Mouse (Mus musculus): ENCODE measurements at regions not wholly inside any gene's neighbourhood (a gene's known extent, or its start where the extent isn't known, plus 50 kb on each side); places are given as distances from the start of the nearest gene placed in this dataset.

DNA sequence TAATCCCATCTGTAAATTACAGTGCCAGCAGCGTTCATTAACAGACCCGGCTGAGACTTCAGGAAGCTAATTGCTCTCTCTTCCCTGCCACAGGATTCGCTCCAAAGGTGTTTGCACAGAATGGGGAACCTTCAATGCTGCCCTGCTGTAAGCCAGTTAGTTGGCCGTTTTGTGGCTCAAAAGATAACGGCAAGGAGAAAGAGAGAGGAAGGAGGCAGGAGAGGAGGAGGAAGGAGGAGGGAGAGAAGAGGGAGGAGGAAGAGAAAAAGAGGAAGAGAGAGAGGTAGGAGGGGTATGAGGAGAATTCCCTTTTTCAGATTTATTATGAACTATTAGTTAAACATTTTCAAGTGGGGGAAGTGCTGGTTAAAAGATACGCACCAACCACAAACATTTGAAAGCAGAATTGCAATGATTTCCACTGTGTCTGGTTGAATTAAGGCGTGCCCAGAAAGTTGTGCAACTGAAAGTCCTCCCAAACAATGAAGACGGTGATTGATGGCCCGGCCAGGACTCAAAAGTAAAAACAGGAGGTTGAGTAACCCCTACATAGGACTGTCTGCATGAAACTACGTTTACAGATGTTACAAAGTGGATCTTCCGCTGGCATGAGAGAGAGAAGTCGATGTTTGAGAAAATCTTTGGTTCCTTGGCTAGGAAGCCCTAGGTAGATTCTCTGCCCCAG lies 273.6 kb downstream of the Mreg start:
- no peak for ATAC-seq (replicated peaks)
- H3K36me3 ChIP-seq = no peaks in the 10 kb centered on the region
- 60% methylated on average over 12 of the region's 12 CpGs for WGBS

DNA sequence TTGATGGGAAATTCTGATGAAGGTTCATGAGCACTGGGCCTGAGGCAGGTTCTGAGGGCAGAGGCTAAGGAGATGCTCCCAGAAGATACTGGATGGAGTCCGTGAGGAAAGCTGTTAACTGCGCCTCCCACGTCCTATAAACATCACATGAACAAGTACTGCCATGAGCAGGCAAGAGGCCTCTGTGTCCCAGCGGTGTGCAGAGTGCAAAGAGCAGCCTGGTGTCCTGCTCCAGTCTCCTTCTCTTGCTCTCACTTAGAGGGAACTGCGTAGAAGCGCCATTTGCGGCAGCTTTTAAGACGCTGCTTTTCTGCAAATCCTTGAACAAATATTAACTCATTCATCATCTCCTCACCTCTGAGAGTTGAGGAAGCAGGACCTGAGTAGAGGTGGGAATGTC lies 274.2 kb downstream of the Mreg start:
- 0 out of 2 replicates have a peak, but pooled peaks cover 3% of the 10 kb centered on the region for H3K4me1 ChIP-seq
- H3K27me3 ChIP-seq = no peaks in the 10 kb centered on the region
- no peak overlapping the region for H3K27ac ChIP-seq (replicated peaks)
- H3K36me3 ChIP-seq = no peaks in the 10 kb centered on the region
- WGBS = 73% methylated on average over 8 of the region's 8 CpGs
- H3K9me3 ChIP-seq = no peaks in the 10 kb centered on the region
- H3K4me2 ChIP-seq (replicated peaks) = no peak overlapping the region
- no peak overlapping the region for H3K9ac ChIP-seq (replicated peaks)
- H3K4me3 ChIP-seq = no peak overlapping the region
- no peak for ATAC-seq (replicated peaks)

More for the DNA sequence above, 273.6 kb downstream of the Mreg start:
- H3K4me1 ChIP-seq = 0 out of 2 replicates have a peak, but pooled peaks cover 3% of the 10 kb centered on the region
- no peak overlapping the region for H3K9ac ChIP-seq (replicated peaks)
- H3K27ac ChIP-seq (replicated peaks) = no peak overlapping the region
- H3K27me3 ChIP-seq = no peaks in the 10 kb centered on the region
- no peak overlapping the region for H3K4me2 ChIP-seq (replicated peaks)
- no peaks in the 10 kb centered on the region for H3K9me3 ChIP-seq
- H3K4me3 ChIP-seq = no peak overlapping the region

DNA sequence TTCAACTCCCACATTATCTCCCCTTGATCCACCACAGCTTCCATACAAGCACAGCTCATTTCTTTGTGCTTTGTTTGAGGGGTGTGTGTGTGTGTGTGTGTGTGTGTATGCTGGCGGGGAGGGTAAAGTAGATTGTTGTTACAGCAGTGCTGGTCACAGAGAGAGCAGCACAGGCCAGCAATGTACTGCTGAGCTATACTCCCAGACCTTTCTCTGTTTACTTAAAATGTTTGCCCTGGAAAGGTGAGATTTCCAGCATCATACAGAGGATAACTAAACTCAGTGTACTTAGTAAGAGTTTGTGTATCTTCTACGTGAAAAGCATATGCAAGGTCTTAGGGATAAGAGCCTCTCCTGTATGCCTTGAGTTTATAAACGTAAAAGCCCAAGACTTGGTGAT lies 274.9 kb downstream of the Mreg start:
- no peak overlapping the region for H3K27ac ChIP-seq (replicated peaks)
- no peak overlapping the region for H3K9ac ChIP-seq (replicated peaks)
- H3K9me3 ChIP-seq = no peaks in the 10 kb centered on the region
- ATAC-seq (replicated peaks) = no peak
- no peak overlapping the region for H3K4me3 ChIP-seq
- 83% methylated on average over 3 of the region's 3 CpGs for WGBS
- H3K36me3 ChIP-seq = no peaks in the 10 kb centered on the region
- H3K4me2 ChIP-seq (replicated peaks) = no peak overlapping the region
- H3K27me3 ChIP-seq = no peaks in the 10 kb centered on the region
- H3K4me1 ChIP-seq = 0 out of 2 replicates have a peak, but pooled peaks cover 3% of the 10 kb centered on the region

DNA sequence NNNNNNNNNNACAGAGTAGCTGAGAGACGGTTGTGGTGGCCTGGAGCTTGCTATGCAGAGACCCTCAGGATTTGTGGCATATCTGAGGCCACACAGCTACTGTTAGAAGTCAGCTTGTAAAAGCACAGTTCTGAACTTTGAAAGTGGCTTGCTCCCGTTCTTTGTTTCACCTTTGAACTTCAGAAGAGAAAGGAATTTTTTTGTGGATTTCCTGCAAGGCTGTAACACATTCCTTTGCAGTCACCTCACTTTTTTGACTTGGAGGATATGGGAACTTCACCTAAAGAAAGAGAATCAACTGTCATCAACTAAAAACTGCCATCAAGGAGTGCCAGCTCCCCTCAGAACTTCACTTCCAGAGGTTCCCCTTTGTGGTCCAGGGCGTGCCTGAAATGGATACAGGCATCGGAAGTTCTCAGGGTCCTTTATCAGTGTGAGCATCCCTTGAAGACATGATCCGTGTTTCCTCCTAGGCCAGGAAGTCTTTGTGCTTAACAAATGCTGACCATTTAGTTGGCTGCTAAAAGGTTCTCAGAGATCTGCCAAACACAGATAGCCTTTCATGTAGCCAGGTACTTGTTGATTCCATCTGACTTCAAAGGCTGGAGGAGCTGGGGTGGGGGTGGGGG lies 275.5 kb downstream of the Mreg start:
- no peak for ATAC-seq (replicated peaks)
- Histone ChIP-seq H3K4me2 (replicated peaks) (no peak overlapping the region), H3K27me3 (no peaks in the 10 kb centered on the region), H3K4me1 (0 out of 2 replicates have a peak, but pooled peaks cover 2% of the 10 kb centered on the region), H3K27ac (replicated peaks) (no peak overlapping the region), H3K36me3 (no peaks in the 10 kb centered on the region), H3K9ac (replicated peaks) (no peak overlapping the region), H3K9me3 (no peaks in the 10 kb centered on the region), H3K4me3 (no peak overlapping the region)
- 75% methylated on average over 5 of the region's 5 CpGs for WGBS

DNA sequence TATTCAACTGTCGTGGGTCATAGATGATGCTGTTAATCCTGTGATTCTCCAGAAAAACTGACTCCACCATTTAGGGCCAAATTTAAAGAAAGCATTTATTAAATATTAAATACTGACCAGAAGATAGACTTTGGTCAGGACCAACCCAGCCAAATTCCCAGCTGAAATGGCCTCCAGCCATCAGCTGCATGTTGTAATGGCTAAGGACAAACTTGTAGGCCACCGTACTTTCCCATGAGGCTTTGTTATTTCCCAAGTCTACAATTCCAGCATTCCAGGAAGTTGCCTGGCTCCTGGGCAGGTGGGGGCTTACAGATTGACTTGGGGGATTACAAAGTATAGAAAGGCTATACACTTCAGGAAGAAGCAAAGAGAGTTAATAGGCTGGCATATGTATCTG lies 272.5 kb upstream of the Fn1 start:
- ATAC-seq (replicated peaks) = no peak
- Histone ChIP-seq H3K9me3 (no peaks in the 10 kb centered on the region), H3K4me2 (replicated peaks) (no peak overlapping the region), H3K4me1 (no peaks in the 10 kb centered on the region), H3K27ac (replicated peaks) (no peak overlapping the region), H3K4me3 (no peak overlapping the region), H3K36me3 (no peaks in the 10 kb centered on the region), H3K27me3 (no peaks in the 10 kb centered on the region), H3K9ac (replicated peaks) (no peak overlapping the region)
- 87% methylated on average over 2 of the region's 2 CpGs for WGBS

DNA sequence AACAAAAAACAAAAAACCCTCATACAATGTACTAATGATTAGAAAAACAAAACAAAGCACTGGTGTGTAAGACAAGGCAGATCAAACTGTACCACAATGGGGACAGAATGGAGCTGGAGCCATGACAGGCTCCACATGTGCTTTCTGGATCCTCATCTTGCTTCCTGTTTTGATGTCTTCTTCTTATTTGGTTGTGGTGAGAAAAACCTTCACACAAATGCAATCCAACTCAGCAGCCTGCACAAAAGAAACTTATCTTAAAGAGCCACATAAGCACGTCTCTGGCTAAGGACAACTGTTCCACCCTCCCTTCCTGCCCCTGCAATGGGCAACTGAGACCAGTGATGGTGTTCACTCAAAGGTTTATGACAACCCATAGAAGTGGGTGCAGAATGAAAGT lies 271.9 kb upstream of the Fn1 start:
- H3K9me3 ChIP-seq = no peaks in the 10 kb centered on the region
- ATAC-seq (replicated peaks) = no peak
- no peak overlapping the region for H3K9ac ChIP-seq (replicated peaks)
- WGBS = 69% methylated on average over 1 of the region's 1 CpGs
- no peak overlapping the region for H3K27ac ChIP-seq (replicated peaks)
- no peaks in the 10 kb centered on the region for H3K36me3 ChIP-seq
- H3K4me1 ChIP-seq = no peaks in the 10 kb centered on the region
- H3K27me3 ChIP-seq = no peaks in the 10 kb centered on the region
- H3K4me2 ChIP-seq (replicated peaks) = no peak overlapping the region
- H3K4me3 ChIP-seq = no peak overlapping the region

DNA sequence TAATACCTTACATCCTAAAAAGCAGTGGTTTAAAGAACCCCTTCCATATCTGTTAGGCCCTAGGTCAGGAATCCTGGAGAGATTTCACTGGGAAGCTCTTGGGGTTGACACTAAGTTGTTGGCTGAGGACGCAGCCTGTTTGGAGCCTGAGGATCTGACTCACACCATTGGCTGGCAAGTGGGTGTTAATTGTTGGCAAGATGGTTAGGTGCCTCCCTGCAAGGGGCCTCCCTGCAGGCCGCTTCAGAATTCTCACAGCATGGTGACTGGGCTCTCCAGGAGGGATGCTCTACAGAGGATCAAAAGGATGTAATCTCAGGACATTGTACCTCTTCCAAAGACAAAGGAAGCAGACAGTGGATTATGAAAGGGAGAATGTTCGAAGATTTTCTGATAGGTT lies 270.7 kb upstream of the Fn1 start:
- no peak overlapping the region for H3K4me3 ChIP-seq
- H3K4me1 ChIP-seq = no peaks in the 10 kb centered on the region
- no peaks in the 10 kb centered on the region for H3K9me3 ChIP-seq
- H3K27ac ChIP-seq (replicated peaks) = no peak overlapping the region
- WGBS = 37% methylated on average over 3 of the region's 3 CpGs
- no peaks in the 10 kb centered on the region for H3K27me3 ChIP-seq
- no peak overlapping the region for H3K4me2 ChIP-seq (replicated peaks)
- no peak overlapping the region for H3K9ac ChIP-seq (replicated peaks)
- no peak for ATAC-seq (replicated peaks)
- H3K36me3 ChIP-seq = no peaks in the 10 kb centered on the region

DNA sequence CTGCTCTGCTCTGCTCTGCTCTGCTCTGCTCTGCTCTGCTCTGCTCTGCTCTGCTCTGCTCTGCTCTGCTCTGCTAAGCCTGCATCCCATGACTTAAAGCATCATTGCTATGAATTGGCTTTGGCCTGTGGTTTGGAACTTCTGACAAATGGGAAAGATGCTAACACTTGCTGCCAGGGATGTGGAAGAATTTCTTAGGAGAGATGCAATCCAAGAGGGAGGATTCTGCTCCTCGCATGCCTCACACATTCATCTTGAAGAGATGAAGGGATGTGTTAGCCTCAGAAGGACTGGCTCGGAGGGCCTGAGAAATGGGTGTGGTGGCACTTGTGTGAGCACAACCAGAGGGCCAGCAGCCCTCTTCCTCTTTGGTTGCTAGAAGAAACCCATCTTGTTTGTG lies 268.5 kb upstream of the Fn1 start:
- no peaks in the 10 kb centered on the region for H3K9me3 ChIP-seq
- no peak overlapping the region for H3K9ac ChIP-seq (replicated peaks)
- H3K36me3 ChIP-seq = no peaks in the 10 kb centered on the region
- H3K27me3 ChIP-seq = no peaks in the 10 kb centered on the region
- 88% methylated on average over 2 of the region's 2 CpGs for WGBS
- H3K4me3 ChIP-seq = no peak overlapping the region
- no peaks in the 10 kb centered on the region for H3K4me1 ChIP-seq
- H3K4me2 ChIP-seq (replicated peaks) = no peak overlapping the region
- no peak overlapping the region for H3K27ac ChIP-seq (replicated peaks)
- no peak for ATAC-seq (replicated peaks)

DNA sequence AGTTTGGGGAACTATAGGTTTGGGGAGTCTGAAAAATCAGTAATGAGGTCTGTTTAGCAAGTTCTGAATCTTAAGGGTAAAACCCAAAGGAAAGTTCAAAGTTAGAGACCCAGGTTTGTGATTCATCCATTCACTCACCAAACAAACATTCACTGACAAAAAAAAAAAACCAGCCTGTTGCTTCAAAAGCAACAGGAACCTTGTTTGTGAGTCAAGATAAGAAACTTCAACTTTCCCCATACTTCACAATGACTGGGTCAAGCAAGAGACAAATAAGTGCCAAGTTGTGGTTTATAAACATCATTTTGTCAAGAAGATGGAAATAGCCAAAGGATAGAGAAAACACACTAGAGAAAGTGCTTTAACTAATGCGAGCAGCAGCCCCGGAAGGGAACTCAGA lies 266.9 kb upstream of the Fn1 start:
- H3K4me1 ChIP-seq = no peaks in the 10 kb centered on the region
- no peak for ATAC-seq (replicated peaks)
- no peak overlapping the region for H3K9ac ChIP-seq (replicated peaks)
- H3K4me2 ChIP-seq (replicated peaks) = no peak overlapping the region
- no peaks in the 10 kb centered on the region for H3K9me3 ChIP-seq
- no peaks in the 10 kb centered on the region for H3K27me3 ChIP-seq
- H3K36me3 ChIP-seq = no peaks in the 10 kb centered on the region
- no peak overlapping the region for H3K4me3 ChIP-seq
- WGBS = 85% methylated on average over 2 of the region's 2 CpGs
- no peak overlapping the region for H3K27ac ChIP-seq (replicated peaks)

DNA sequence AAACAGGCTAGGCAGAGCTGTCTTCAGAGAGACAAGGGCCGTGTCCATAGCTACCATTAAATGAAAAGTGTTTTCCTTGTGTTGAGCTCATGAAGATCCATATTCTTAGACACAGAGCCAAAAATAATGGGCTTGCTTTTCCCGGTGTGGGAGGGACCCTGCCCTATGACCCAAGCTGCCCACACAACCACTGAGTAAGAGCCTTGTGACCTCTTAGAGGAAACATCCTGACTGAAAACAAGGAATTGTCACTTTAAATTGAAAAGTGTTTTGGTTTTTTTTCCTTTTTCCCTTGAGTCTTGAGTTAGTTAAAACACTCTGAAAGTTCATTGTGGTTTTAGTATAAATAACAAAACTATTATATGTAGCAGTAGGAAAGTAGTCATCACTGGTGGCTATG lies 264.0 kb upstream of the Fn1 start:
- H3K9ac ChIP-seq (replicated peaks) = no peak overlapping the region
- no peak overlapping the region for H3K4me2 ChIP-seq (replicated peaks)
- no peaks in the 10 kb centered on the region for H3K27me3 ChIP-seq
- H3K36me3 ChIP-seq = no peaks in the 10 kb centered on the region
- H3K4me1 ChIP-seq = no peaks in the 10 kb centered on the region
- no peak overlapping the region for H3K27ac ChIP-seq (replicated peaks)
- H3K4me3 ChIP-seq = no peak overlapping the region
- ATAC-seq (replicated peaks) = no peak
- WGBS = 78% methylated on average over 2 of the region's 2 CpGs
- no peaks in the 10 kb centered on the region for H3K9me3 ChIP-seq

DNA sequence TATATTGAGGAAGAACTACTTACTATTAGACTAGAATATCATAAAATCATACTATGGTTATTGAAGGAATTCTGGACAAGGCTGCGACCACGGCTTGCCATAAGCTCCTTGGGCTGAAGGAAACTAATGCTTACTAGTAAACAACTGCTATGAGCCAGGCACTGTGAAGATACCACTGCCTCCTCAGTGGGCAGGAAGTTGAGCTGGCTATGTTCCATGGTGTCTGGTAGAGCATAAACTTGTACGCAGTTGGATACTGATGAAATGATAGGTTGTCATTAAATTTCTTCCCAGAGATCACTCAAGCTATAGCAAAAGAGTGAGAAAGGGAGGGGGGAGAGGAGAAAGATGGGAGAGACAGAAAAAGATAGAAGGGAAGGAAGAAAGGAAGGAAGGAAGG lies 261.4 kb upstream of the Fn1 start:
- no peak overlapping the region for H3K27ac ChIP-seq (replicated peaks)
- no peak overlapping the region for H3K4me2 ChIP-seq (replicated peaks)
- no peaks in the 10 kb centered on the region for H3K36me3 ChIP-seq
- 95% methylated on average over 3 of the region's 3 CpGs for WGBS
- no peak overlapping the region for H3K9ac ChIP-seq (replicated peaks)
- H3K4me3 ChIP-seq = no peak overlapping the region
- no peak for ATAC-seq (replicated peaks)
- H3K27me3 ChIP-seq = no peaks in the 10 kb centered on the region
- peaks cover 3% of the 10 kb centered on the region for H3K4me1 ChIP-seq
- no peaks in the 10 kb centered on the region for H3K9me3 ChIP-seq

DNA sequence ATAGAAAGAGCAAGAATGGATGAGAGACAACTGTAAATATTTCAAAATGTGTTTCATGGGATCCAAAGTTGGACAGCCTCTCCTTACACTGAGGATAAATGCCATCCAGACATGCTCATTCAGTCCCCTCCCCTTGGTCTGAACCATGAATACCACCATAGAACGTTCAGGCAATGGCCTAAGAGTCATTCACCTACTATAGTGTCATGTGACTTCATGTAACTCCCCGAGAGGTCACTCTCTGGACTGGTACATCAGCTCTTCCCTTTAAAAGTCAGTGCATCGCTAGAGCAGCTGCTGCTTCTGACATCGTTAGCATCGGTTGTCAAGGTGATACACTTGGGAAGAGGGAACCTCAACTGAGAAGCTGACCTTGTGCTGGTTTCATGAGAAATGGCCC lies 260.2 kb upstream of the Fn1 start:
- H3K9ac ChIP-seq (replicated peaks) = no peak overlapping the region
- no peaks in the 10 kb centered on the region for H3K9me3 ChIP-seq
- no peaks in the 10 kb centered on the region for H3K36me3 ChIP-seq
- no peak overlapping the region for H3K27ac ChIP-seq (replicated peaks)
- no peak overlapping the region for H3K4me2 ChIP-seq (replicated peaks)
- H3K4me3 ChIP-seq = no peak overlapping the region
- ATAC-seq (replicated peaks) = no peak
- peaks cover 3% of the 10 kb centered on the region for H3K4me1 ChIP-seq
- H3K27me3 ChIP-seq = no peaks in the 10 kb centered on the region
- WGBS = 66% methylated on average over 5 of the region's 5 CpGs

DNA sequence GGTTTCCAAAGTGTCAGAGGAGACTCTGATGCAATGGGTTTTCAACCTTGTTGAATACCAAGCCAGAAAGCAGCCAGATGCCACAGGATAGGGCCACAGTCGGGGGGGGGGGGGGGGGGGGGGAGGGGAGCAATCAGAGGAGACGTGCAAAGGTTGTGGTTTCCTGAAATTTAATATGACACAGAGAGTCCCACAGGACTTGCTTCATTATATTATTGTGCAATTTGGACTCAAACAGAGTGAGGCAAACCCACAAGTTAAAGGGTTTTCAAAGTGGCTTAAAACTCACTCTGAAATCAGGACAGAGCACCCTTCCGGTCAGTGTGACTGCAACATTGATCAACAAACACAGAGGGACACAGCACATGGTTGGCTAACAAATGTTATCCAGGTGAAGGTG lies 259.4 kb upstream of the Fn1 start:
- Histone ChIP-seq H3K36me3 (no peaks in the 10 kb centered on the region), H3K9ac (replicated peaks) (no peak overlapping the region), H3K4me2 (replicated peaks) (no peak overlapping the region), H3K27ac (replicated peaks) (no peak overlapping the region), H3K9me3 (no peaks in the 10 kb centered on the region), H3K4me1 (peaks cover 3% of the 10 kb centered on the region), H3K27me3 (no peaks in the 10 kb centered on the region), H3K4me3 (no peak overlapping the region)
- 31% methylated on average over 3 of the region's 3 CpGs for WGBS
- ATAC-seq (replicated peaks) = no peak

Measured in forebrain, embryonic 15.5 days (tissue).